Mouse (Mus musculus) olfactory bulb, adult 2 months (tissue): ENCODE results near the gene Btbd18. TPM values are rescaled to one million over a fixed set of nuclear protein-coding genes. Genes with fewer than 3 reads are reported as not detected.
"Not testable (repeated sequence)": the region's sequence is repeated elsewhere in the genome, so short reads cannot be mapped to it uniquely, and the experiment has no call there.

Experiments used
- H3K27ac ChIP-seq: fragments of 200-500 bp; 2 replicates; pipeline ENCODE4 v1.5.1; 2012; ENCODE audit warnings: low read depth, low read length; ENCODE audit not compliant: insufficient read depth
- H3K4me1 ChIP-seq: fragments of 200-500 bp; 2 replicates; pipeline ENCODE4 v1.6.1; 2012; ENCODE audit warnings: low read length; ENCODE audit not compliant: control insufficient read depth, insufficient read depth
- H3K4me3 ChIP-seq: fragments of 200-500 bp; 2 replicates; pipeline ENCODE4 v1.5.1; 2012; ENCODE audit warnings: mild to moderate bottlenecking, low read depth, low read length, moderate library complexity; ENCODE audit not compliant: insufficient read depth
- CTCF ChIP-seq: fragments of 200-500 bp; IDR thresholded peaks from 2 replicates; pipeline ENCODE4 v1.5.1; 2012; ENCODE audit warnings: low read depth, mild to moderate bottlenecking, low read length, moderate library complexity; ENCODE audit not compliant: insufficient read depth
- POLR2A ChIP-seq: fragments of 200-500 bp; IDR thresholded peaks from 2 replicates; pipeline ENCODE4 v1.6.1; 2012; ENCODE audit warnings: mild to moderate bottlenecking, low read depth, low read length, moderate library complexity; ENCODE audit not compliant: insufficient read depth
- WGBS: fragments of 180-500 bp; shearing (Covaris S2); methylation state at CpG from one replicate; pipeline ENCODE4 v1.1.7; 2018; 5-methylcytosine and 5-hydroxymethylcytosine counted together
- polyA plus RNA-seq: library from polyadenylated mRNA; stranded (reverse); fragments of >200 nt; gene quantifications from 2 replicates; pipeline ENCODE4 v1.2.4, GENCODE M21; 2012; ENCODE audit warnings: low replicate concordance; ENCODE audit not compliant: missing spikeins, insufficient read depth, insufficient read length

Gene Btbd18
- polyA plus RNA-seq, 1 experiment = not detected

DNA sequence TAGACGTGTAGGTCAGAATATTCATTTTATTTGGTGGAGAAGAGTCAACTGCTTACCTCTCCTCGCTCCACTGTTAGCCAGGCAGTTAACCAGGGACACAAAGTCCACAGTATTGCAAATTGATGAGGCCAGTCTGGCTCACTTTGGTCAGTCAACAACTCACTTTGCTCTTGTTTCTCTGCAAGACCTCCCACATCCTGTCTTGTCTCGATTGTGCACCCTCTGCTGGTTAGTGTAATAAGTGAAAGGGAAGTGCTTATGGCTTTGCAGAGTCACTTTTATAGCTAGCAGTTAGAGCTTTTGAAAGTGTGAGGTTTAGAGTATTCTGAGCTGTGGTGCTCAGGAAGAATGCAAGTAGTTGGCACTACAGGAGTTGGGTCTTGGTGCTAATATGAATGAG, 1.4 kb downstream of the Btbd18 start:
- 59% methylated on average over 3 of the region's 3 CpGs for WGBS
- no peaks in the 10 kb centered on the region for H3K4me1 ChIP-seq
- TF ChIP-seq POLR2A (no peak), CTCF (no peak)
- H3K27ac ChIP-seq = no peak overlapping the region
- no peak overlapping the region for H3K4me3 ChIP-seq

DNA sequence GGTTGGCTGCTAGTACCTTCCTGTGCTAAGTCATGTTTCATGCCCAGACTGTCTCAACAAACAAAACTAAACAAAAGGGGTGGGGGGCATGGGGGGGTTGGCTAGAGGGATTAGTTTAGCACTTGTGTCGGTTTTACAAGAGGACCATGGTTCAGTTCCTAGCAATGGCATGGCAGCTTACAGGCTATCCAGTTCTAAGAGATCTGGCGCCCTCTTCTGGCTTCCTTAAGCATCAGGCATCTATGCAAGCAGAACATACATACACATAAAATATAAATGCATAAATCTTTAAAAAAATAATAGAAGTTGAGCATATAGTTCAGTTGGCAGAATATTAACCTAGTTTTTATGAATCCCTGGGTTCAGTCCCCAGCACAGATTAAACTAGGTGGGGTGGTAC, 4.0 kb downstream of the Btbd18 start:
- Histone ChIP-seq H3K4me1 (no peaks in the 10 kb centered on the region), H3K27ac (no peak overlapping the region), H3K4me3 (no peak overlapping the region)
- 34% methylated on average over 2 of the region's 2 CpGs for WGBS
- TF ChIP-seq CTCF (no peak), POLR2A (no peak)

GRCm38 (mm10) chr2:84666081-84666480, 7.2 kb downstream of the Btbd18 start:
- Histone ChIP-seq H3K4me1 (no peaks in the 10 kb centered on the region), H3K27ac (no peak overlapping the region), H3K4me3 (no peak overlapping the region)
- no peak for TF ChIP-seq CTCF
- TF ChIP-seq POLR2A = no peak
- 78% methylated on average over 12 of the region's 12 CpGs for WGBS

DNA sequence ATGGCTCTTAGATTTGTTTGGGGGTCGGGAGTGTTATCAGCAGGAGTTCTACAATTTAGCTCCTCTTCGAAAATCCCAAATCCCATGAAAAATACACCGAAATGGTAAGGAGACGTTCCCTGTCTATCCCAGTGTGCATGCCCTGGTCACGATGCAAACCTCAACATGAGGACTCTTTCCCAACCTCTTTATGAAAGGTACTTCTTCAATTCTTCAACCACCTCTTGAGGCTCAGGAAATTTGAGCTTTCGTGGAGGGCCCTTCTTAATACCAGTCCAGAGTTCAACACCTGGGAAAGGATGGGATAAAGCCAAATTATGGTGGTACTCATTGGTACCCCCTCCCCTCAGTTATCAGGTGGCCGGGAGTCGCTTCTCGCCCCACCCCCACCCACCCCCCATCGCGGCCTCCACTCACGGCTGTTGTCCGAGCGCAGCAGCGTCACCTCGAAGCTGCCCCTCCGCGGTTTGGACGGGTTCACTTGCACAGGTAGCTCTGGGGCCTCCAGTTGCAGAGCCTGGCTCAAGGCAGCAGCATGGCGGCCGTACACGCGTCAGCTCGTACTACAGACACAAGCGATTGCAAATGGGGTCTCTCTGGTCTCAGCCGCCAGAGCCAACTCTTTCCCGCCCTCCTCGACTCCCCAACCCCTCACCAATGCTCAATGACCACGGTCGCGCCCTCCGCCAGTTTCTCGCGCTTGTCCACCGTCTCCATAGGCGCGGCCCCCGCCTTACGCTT, 11.1 kb downstream of the Btbd18 start:
- TF ChIP-seq POLR2A (no peak), CTCF (no peak)
- peak overlapping the region; percentile 92 for H3K4me3 ChIP-seq
- WGBS = 2% methylated on average over 39 of the region's 39 CpGs
- no peaks in the 10 kb centered on the region for H3K4me1 ChIP-seq
- no peak overlapping the region for H3K27ac ChIP-seq

- no peak for TF ChIP-seq POLR2A
- WGBS = under 1% methylated on average over 20 of the region's 20 CpGs
Measured at GRCm38 (mm10) chr2:84670569-84670933, 11.7 kb downstream of the Btbd18 start, which contains the start of gene Selenoh. Gene Selenoh (minus strand): TSS chr2:84670770.

DNA sequence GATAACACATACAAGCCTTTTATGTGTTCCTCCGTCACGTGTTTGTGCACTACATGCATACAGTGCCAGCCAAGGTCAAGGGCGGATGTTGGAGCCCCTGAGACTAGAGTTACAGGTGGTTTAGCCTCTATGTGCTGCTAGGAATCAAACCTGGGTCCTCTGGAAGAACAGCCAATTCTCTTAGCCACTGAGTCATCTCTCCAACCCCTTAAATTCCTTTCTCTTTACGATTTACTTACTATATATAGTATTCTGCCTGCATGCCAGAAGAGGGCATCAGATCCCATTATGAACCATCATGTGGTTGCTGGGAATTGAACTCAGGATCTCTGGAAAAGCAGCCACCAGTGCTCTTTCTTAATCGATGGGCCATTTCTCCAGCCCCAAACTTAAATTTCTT, 12.7 kb downstream of the Btbd18 start:
- not testable (repeated sequence) for H3K4me3 ChIP-seq, H3K4me1 ChIP-seq, H3K27ac ChIP-seq
- WGBS = 60% methylated on average over 4 of the region's 5 CpGs

More at GRCm38 (mm10) chr2:84670569-84670933, 11.7 kb downstream of the Btbd18 start, which contains the start of gene Selenoh:
- Histone ChIP-seq H3K4me1 (no peaks in the 10 kb centered on the region), H3K27ac (peak within 1 kb of the TSS; percentile 39; the same call in 1 of the 2 replicates), H3K4me3 (peak within 1 kb of the TSS; percentile 92)

DNA sequence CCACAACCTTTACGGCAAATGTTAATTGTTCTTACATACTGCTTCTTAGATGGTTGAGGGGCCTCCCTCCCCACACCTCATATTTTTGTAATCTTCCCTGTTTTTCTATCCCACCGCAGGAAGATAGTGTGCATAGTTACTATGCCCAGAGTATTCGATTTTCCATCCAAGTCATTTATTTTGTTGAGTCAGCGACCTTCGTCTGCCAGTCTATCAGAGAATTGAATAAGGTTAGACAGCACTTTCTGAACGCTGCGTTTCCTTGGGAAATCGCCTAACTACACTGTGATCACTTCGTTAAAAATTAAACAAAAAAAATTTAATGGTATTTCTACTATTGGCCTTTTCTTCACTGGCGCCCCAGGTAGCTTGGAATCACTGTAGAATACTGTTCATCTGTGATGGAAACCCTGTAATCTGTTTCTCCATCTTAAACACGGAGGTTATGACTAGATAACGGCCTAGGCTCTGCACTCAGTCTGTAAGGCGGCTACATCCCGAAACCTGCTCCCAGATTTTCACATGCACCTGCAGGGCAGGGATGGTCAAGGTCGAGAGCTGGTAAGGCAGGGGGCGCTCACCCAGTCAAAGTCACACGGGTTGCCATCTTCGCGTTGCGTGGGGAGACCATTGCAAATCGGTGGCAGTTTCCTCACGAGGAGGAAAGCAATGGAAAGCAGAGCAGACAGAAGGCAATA, 18.5 kb downstream of the Btbd18 start:
- peak overlapping the region; percentile 83 for H3K27ac ChIP-seq
- peak overlapping the region; percentile 72 for H3K4me3 ChIP-seq
- 5% methylated on average over 22 of the region's 22 CpGs for WGBS
- peaks cover 5% of the 10 kb centered on the region; the same call in 1 of the 2 replicates for H3K4me1 ChIP-seq
- no peak for TF ChIP-seq CTCF
- no peak for TF ChIP-seq POLR2A

GRCm38 (mm10) chr2:84677968-84678880, 19.3 kb downstream of the Btbd18 start, which contains the start of the genes Gm28635 and Med19:
Gene Gm28635 (minus strand): TSS chr2:84678041.
Gene Med19 (plus strand): TSS chr2:84678402.
- WGBS = under 1% methylated on average over 44 of the region's 44 CpGs
- no peak for TF ChIP-seq CTCF
- H3K27ac ChIP-seq = peak within 1 kb of the TSS; percentile 83
- H3K4me3 ChIP-seq = peak within 1 kb of the TSS; percentile 94
- peaks cover 5% of the 10 kb centered on the region; the same call in 1 of the 2 replicates for H3K4me1 ChIP-seq
